Mouse (Mus musculus) hindbrain, embryonic 15.5 days (tissue): ENCODE results near the gene Ppt2. TPM values are rescaled to one million over a fixed set of nuclear protein-coding genes. Genes with fewer than 3 reads are reported as not detected.

ENCODE experiments used
- ATAC-seq: fragments of 200-750 bp; cut with Nextera tagmentation; 2 replicates; pipeline ENCODE4 v1.8.0; 2017; ENCODE audit warnings: low read depth, moderate number of reproducible peaks, moderate TSS enrichment; ENCODE audit not compliant: low FRiP score
- H3K27ac ChIP-seq: fragments of 300-500 bp; sonication (generic); replicated peaks from 2 replicates; pipeline ENCODE4 v1.5.1; 2015; ENCODE audit warnings: mild to moderate bottlenecking, inconsistent platforms
- H3K27me3 ChIP-seq: fragments of 300-500 bp; sonication (generic); 2 replicates; pipeline ENCODE4 v1.6.1; 2015; ENCODE audit warnings: control low read depth, inconsistent platforms
- H3K36me3 ChIP-seq: fragments of 300-500 bp; sonication (generic); 2 replicates; pipeline ENCODE4 v1.6.1; 2015; ENCODE audit warnings: control low read depth, inconsistent platforms
- H3K4me1 ChIP-seq: fragments of 300-500 bp; sonication (generic); replicated peaks from 2 replicates; pipeline ENCODE4 v1.6.1; 2015; ENCODE audit warnings: control low read depth, inconsistent platforms
- H3K4me2 ChIP-seq: fragments of 300-500 bp; sonication (generic); 2 replicates; pipeline ENCODE4 v1.6.1; 2015; ENCODE audit warnings: moderate library complexity, mild to moderate bottlenecking, inconsistent platforms
- H3K4me3 ChIP-seq: fragments of 300-500 bp; sonication (generic); 2 replicates; pipeline ENCODE4 v1.5.1; 2015; ENCODE audit warnings: mild to moderate bottlenecking, inconsistent platforms
- H3K9ac ChIP-seq: fragments of 300-500 bp; sonication (generic); 2 replicates; pipeline ENCODE4 v1.6.1; 2015; ENCODE audit warnings: inconsistent platforms
- H3K9me3 ChIP-seq: fragments of 300-500 bp; sonication (generic); 2 replicates; pipeline ENCODE4 v1.6.1; 2016; ENCODE audit warnings: control low read depth, inconsistent platforms
- WGBS: fragments of 180-500 bp; shearing (Covaris S2); methylation state at CpG from one replicate; pipeline ENCODE4 v1.1.7; 2015; 5-methylcytosine and 5-hydroxymethylcytosine counted together
- polyA plus RNA-seq: library from polyadenylated mRNA; unstranded; fragments of >200 nt; fragmentation: Nextera tagmentation; extraction: Ambion mirVana; gene quantifications from 2 replicates; pipeline ENCODE4 v1.2.1, GENCODE M21; 2015

Ppt2 gene
- polyA plus RNA-seq, 1 experiment from 2014 or later: 20.4 TPM

GRCm38 (mm10) chr17:34618999-34619398 is 9.3 kb downstream of the Ppt2 start:
- H3K27me3 ChIP-seq: no peaks in the 10 kb centered on the region
- H3K27ac ChIP-seq: no peak overlapping the region
- H3K9me3 ChIP-seq: no peaks in the 10 kb centered on the region
- H3K36me3 ChIP-seq: peaks cover 22% of the 10 kb centered on the region
- H3K4me3 ChIP-seq: no peak overlapping the region
- no peak overlapping the region for H3K4me2 ChIP-seq
- H3K4me1 ChIP-seq: no peaks in the 10 kb centered on the region
- no peak for ATAC-seq
- no peak overlapping the region for H3K9ac ChIP-seq
- 11% methylated on average over 6 of the region's 6 CpGs for WGBS

GRCm38 (mm10) chr17:34615871-34616270 is 12.4 kb downstream of the Ppt2 start, which contains the start of gene Egfl8:
Egfl8 (minus strand) TSS chr17:34615971.
- Histone ChIP-seq H3K9ac (no peak within 1 kb of the TSS), H3K4me3 (no peak within 1 kb of the TSS), H3K4me1 (no peaks in the 10 kb centered on the region), H3K27me3 (no peaks in the 10 kb centered on the region), H3K9me3 (no peaks in the 10 kb centered on the region), H3K36me3 (peaks cover 29% of the 10 kb centered on the region), H3K27ac (peak within 1 kb of the TSS; percentile 22; the same call in 1 of the 2 replicates), H3K4me2 (no peak within 1 kb of the TSS)
- ATAC-seq: no peak
- WGBS: 49% methylated on average over 6 of the region's 6 CpGs

GRCm38 (mm10) chr17:34613830-34614229 is 14.5 kb downstream of the Ppt2 start:
- no peak overlapping the region for H3K4me3 ChIP-seq
- peaks cover 5% of the 10 kb centered on the region for H3K4me1 ChIP-seq
- H3K36me3 ChIP-seq: peaks cover 31% of the 10 kb centered on the region
- no peak for ATAC-seq
- no peaks in the 10 kb centered on the region for H3K27me3 ChIP-seq
- H3K27ac ChIP-seq: no peak overlapping the region
- no peak overlapping the region for H3K4me2 ChIP-seq
- H3K9ac ChIP-seq: no peak overlapping the region
- WGBS: 87% methylated on average over 10 of the region's 10 CpGs
- no peaks in the 10 kb centered on the region for H3K9me3 ChIP-seq

GRCm38 (mm10) chr17:34613054-34613645 is 15.2 kb downstream of the Ppt2 start:
- no peak overlapping the region for H3K9ac ChIP-seq
- H3K27me3 ChIP-seq: no peaks in the 10 kb centered on the region
- no peak overlapping the region for H3K4me2 ChIP-seq
- peaks cover 12% of the 10 kb centered on the region for H3K4me1 ChIP-seq
- H3K9me3 ChIP-seq: no peaks in the 10 kb centered on the region
- H3K36me3 ChIP-seq: peaks cover 31% of the 10 kb centered on the region
- H3K4me3 ChIP-seq: no peak overlapping the region
- ATAC-seq: no peak
- H3K27ac ChIP-seq: no peak overlapping the region
- WGBS: 90% methylated on average over 11 of the region's 11 CpGs

GRCm38 (mm10) chr17:34611050-34611449 is 17.3 kb downstream of the Ppt2 start:
- peaks cover 31% of the 10 kb centered on the region for H3K4me1 ChIP-seq
- H3K27ac ChIP-seq: no peak overlapping the region
- H3K4me3 ChIP-seq: no peak overlapping the region
- WGBS: 94% methylated on average over 8 of the region's 8 CpGs
- no peak overlapping the region for H3K9ac ChIP-seq
- no peaks in the 10 kb centered on the region for H3K9me3 ChIP-seq
- no peak overlapping the region for H3K4me2 ChIP-seq
- no peaks in the 10 kb centered on the region for H3K27me3 ChIP-seq
- ATAC-seq: no peak
- peaks cover 31% of the 10 kb centered on the region for H3K36me3 ChIP-seq

GRCm38 (mm10) chr17:34607997-34608396 is 20.3 kb downstream of the Ppt2 start:
- no peak overlapping the region for H3K9ac ChIP-seq
- no peak for ATAC-seq

GRCm38 (mm10) chr17:34606186-34607039 is 21.9 kb downstream of the Ppt2 start:
- WGBS: 17% methylated on average over 28 of the region's 32 CpGs
- H3K4me2 ChIP-seq: peak overlapping the region; percentile 92
- peak overlapping the region; percentile 87 for H3K9ac ChIP-seq
- H3K36me3 ChIP-seq: peaks cover 12% of the 10 kb centered on the region; the same call in 1 of the 2 replicates
- ATAC-seq: no peak
- H3K27ac ChIP-seq: peak overlapping the region; percentile 95
- H3K27me3 ChIP-seq: no peaks in the 10 kb centered on the region
- peaks cover 56% of the 10 kb centered on the region for H3K4me1 ChIP-seq
- no peaks in the 10 kb centered on the region for H3K9me3 ChIP-seq
- peak overlapping the region; percentile 67 for H3K4me3 ChIP-seq

More at GRCm38 (mm10) chr17:34607997-34608396, 20.3 kb downstream of the Ppt2 start:
- Histone ChIP-seq H3K4me3 (no peak overlapping the region), H3K27me3 (no peaks in the 10 kb centered on the region), H3K27ac (no peak overlapping the region), H3K4me2 (no peak overlapping the region), H3K36me3 (peaks cover 23% of the 10 kb centered on the region), H3K9me3 (no peaks in the 10 kb centered on the region), H3K4me1 (peaks cover 43% of the 10 kb centered on the region)
- 82% methylated on average over 7 of the region's 7 CpGs for WGBS

GRCm38 (mm10) chr17:34605609-34606008 is 22.7 kb downstream of the Ppt2 start:
- no peaks in the 10 kb centered on the region for H3K27me3 ChIP-seq
- peak; percentile 49 for ATAC-seq
- peak overlapping the region; percentile 92 for H3K4me2 ChIP-seq
- H3K4me3 ChIP-seq: peak overlapping the region; percentile 67
- no peaks in the 10 kb centered on the region for H3K9me3 ChIP-seq
- 0% methylated on average over 28 of the region's 30 CpGs for WGBS
- H3K4me1 ChIP-seq: peaks cover 56% of the 10 kb centered on the region
- H3K36me3 ChIP-seq: peaks cover 8% of the 10 kb centered on the region
- H3K9ac ChIP-seq: peak overlapping the region; percentile 87
- H3K27ac ChIP-seq: peak overlapping the region; percentile 95

GRCm38 (mm10) chr17:34604511-34605237 is 23.6 kb downstream of the Ppt2 start:
- 16% methylated on average over 24 of the region's 24 CpGs for WGBS
- H3K27ac ChIP-seq: peak overlapping the region; percentile 95
- no peaks in the 10 kb centered on the region for H3K9me3 ChIP-seq
- H3K4me1 ChIP-seq: peaks cover 56% of the 10 kb centered on the region
- peak overlapping the region; percentile 92 for H3K4me2 ChIP-seq
- H3K36me3 ChIP-seq: peaks cover 14% of the 10 kb centered on the region
- H3K27me3 ChIP-seq: no peaks in the 10 kb centered on the region
- no peak for ATAC-seq
- peak overlapping the region; percentile 87 for H3K9ac ChIP-seq
- H3K4me3 ChIP-seq: peak overlapping the region; percentile 67

GRCm38 (mm10) chr17:34604061-34604508 is 24.2 kb downstream of the Ppt2 start, which contains the start of gene Agpat1:
Agpat1 (plus strand) TSS chr17:34604262.
- peaks cover 53% of the 10 kb centered on the region for H3K4me1 ChIP-seq
- peaks cover 14% of the 10 kb centered on the region for H3K36me3 ChIP-seq
- peak; percentile 91 for ATAC-seq
- peak within 1 kb of the TSS; percentile 92 for H3K4me2 ChIP-seq
- peak within 1 kb of the TSS; percentile 87 for H3K9ac ChIP-seq
- H3K9me3 ChIP-seq: no peaks in the 10 kb centered on the region
- peak within 1 kb of the TSS; percentile 95 for H3K27ac ChIP-seq
- H3K4me3 ChIP-seq: peak within 1 kb of the TSS; percentile 67
- 0% methylated on average over 35 of the region's 35 CpGs for WGBS
- no peaks in the 10 kb centered on the region for H3K27me3 ChIP-seq

- Histone ChIP-seq H3K9ac (peak within 1 kb of the TSS; percentile 87), H3K4me1 (peaks cover 47% of the 10 kb centered on the region), H3K4me2 (peak within 1 kb of the TSS; percentile 92), H3K36me3 (peaks cover 14% of the 10 kb centered on the region), H3K4me3 (peak within 1 kb of the TSS; percentile 67), H3K27ac (peak within 1 kb of the TSS; percentile 95), H3K9me3 (no peaks in the 10 kb centered on the region), H3K27me3 (no peaks in the 10 kb centered on the region)
- under 1% methylated on average over 30 of the region's 30 CpGs for WGBS
- peak; percentile 94 for ATAC-seq
Observed at GRCm38 (mm10) chr17:34603375-34604060, 24.8 kb downstream of the Ppt2 start, which contains the start of gene Rnf5. Rnf5 (minus strand) TSS chr17:34603690.
